Mouse (Mus musculus): ENCODE measurements around the gene Clps. TPM values are rescaled to one million over a fixed set of nuclear protein-coding genes. Genes with fewer than 3 reads are reported as not detected.
"Not testable (repeated sequence)": the region's sequence is repeated elsewhere in the genome, so short reads cannot be mapped to it uniquely, and the experiment has no call there.

Gene Clps
- polyA plus RNA-seq, 1 experiment, result not detected

DNA sequence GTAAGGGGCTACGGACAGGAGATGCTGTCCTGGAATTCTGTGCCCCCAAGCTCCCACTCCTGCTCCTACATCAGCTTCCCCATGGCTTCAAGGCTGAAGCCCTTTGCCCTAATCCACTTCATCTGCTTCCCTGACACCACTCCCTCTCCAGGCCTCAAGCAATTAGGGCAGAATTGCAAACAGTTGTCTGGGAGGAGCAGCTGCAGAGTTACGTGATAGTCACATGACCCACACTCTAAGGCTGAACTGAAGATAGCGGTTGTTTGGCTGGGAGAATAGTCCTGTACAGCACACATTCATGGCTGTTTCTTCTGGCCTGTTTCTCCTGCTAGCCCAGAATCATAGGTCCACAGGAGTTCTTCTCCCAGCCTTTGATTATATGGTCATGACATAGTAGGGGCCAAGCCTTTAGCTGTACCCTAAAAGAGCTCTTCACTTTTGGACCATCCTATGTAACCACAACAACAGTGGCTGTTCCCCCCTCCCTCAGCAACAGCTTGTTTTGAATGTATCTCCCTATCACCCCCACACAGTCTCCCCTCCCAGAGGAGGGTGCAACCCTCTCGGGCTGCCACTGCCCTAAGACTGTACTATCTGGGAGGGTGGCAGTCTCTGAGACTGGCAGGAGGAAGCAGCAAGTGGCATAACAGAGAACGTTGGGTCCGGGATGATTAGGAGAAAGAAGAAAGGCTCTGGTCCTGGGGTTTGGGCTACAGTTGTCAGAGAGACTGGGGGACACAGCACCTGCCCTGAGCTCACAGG lies 3.8 kb downstream of the Clps start:
- TF ChIP-seq FLI1 (IDR thresholded peaks at IDR 0.05; ENCODE audit: low read length) (no peak), GATA1 (IDR thresholded peaks at IDR 0.05; ENCODE audit: borderline replicate concordance, low read length) (no peak)
- Histone ChIP-seq H3K27me3 (replicated peaks) (peaks cover 56% of the 10 kb centered on the region), H3K36me3 (replicated peaks; ENCODE audit: low read length) (no peaks in the 10 kb centered on the region), H3K9me3 (no peaks in the 10 kb centered on the region), H3K4me1 (peaks cover 21% of the 10 kb centered on the region), H3K4me3 (replicated peaks) (peak overlapping the region; percentile 4)

DNA sequence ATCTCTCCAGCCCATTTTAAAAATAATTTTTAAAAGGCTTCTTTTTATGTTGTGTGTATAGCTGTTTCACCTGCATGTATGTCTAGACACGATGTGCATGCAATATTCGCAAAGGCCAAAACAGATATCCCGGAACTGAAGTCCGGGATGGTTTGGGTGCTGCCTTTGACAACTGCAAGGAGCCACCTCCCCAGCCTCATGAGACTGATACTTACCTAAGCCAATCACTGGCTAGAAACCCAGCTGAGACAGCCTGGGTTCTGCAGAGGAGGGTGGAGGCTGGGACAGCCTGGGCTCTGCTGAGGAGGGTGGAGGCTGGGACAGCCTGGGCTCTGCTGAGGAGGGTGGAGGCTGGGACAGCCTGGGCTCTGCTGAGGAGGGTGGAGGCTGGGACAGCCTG lies 6.5 kb downstream of the Clps start:
- peaks cover 58% of the 10 kb centered on the region for H3K27me3 ChIP-seq (replicated peaks)
- H3K9me3 ChIP-seq; H3K4me3 ChIP-seq (replicated peaks); H3K36me3 ChIP-seq (replicated peaks; ENCODE audit: low read length): not testable (repeated sequence)
- peaks cover 21% of the 10 kb centered on the region for H3K4me1 ChIP-seq

DNA sequence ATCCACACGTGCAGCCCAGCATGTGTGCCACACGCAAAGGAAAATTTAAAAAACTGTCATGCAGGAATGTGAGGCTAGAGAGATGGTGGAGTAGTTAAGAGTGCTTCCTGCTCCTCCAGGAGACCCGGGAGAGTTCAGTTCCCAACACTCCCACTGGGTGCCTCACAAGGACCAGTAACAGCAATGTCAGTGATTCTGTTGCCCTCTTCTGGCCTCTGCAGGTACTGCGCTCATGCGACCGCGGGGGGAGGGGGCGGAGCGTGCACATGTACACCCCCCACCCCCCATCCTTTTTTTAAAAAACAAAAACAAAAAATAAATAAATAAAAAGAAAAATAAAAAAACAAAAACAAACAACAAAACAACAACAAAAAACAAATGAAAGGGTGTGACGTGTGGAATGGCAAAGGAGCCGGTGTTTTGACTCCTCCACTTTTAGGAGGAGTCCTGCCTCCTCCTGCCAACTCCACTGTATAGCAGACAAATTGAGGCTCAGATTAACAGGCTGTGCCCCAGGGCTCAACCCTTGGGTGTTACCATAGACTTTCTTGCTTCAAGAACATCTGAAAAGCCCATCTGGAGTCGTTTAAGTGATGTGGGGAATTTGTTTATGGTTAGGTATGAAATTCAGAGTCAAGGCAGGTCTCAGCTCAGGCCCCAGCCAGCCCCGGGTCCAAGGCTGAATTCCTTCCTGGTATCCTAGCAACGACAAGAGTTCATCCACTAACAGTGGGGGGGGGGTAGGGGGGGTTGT lies 7.3 kb downstream of the Clps start:
- TF ChIP-seq FLI1 (IDR thresholded peaks at IDR 0.05; ENCODE audit: low read length) (no peak), GATA1 (IDR thresholded peaks at IDR 0.05; ENCODE audit: borderline replicate concordance, low read length) (no peak)
- peaks cover 21% of the 10 kb centered on the region for H3K4me1 ChIP-seq
- no peaks in the 10 kb centered on the region for H3K9me3 ChIP-seq
- H3K4me3 ChIP-seq (replicated peaks), result peak overlapping the region; percentile 14
- no peaks in the 10 kb centered on the region for H3K36me3 ChIP-seq (replicated peaks; ENCODE audit: low read length)
- peaks cover 59% of the 10 kb centered on the region for H3K27me3 ChIP-seq (replicated peaks)

DNA sequence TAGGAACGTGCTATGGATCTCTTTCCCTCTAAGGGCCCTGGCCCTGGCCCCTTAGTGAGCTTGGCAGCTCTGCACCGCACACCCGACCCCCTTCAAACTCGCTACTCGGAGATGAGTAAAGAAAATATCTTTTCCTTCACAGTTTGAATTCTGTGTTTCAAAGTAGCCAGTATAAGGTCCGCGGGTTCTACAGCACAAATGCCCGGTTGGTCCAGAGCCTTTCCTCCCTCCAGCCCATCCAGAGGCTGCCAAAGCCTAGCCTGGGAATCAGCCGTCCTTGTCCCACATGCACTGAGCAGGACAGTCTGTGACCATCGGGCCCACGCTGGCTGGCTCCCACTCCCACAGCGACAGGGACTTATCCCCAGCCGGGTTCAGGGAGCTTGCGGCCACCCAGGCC lies 11.5 kb downstream of the Clps start, which contains the start of gene Clpsl2:
TSS of gene Clpsl2 (plus strand) at position 301 of the 400 bp plus-strand sequence.
- Histone ChIP-seq H3K4me3 (replicated peaks) (no peak within 1 kb of the TSS), H3K36me3 (replicated peaks; ENCODE audit: low read length) (no peaks in the 10 kb centered on the region), H3K4me1 (peaks cover 9% of the 10 kb centered on the region), H3K9me3 (no peaks in the 10 kb centered on the region), H3K27me3 (replicated peaks) (peaks cover 52% of the 10 kb centered on the region)
- TF ChIP-seq FLI1 (IDR thresholded peaks at IDR 0.05; ENCODE audit: low read length) (no peak), GATA1 (IDR thresholded peaks at IDR 0.05; ENCODE audit: borderline replicate concordance, low read length) (no peak)

DNA sequence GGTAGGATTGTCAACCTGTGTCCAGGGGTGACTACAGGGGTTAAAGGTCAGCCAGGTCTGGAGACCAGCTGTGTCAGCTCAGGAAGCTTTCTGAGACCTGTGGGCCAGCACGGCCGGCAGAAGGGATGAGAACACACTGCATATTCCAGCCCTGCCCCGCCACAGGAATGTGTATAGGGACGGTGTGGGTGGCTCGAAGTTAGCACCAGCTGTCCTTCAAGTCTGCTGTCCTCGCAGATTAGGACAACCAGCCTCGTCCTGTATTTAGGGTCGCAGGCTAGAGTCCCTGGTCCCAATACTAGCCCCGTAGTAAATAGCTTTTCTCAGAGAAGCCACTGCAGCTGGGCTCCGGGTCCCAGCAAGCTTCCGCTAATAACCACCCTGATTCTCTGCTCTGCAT lies 12.0 kb downstream of the Clps start:
- Histone ChIP-seq H3K4me1 (peaks cover 9% of the 10 kb centered on the region), H3K36me3 (replicated peaks; ENCODE audit: low read length) (no peaks in the 10 kb centered on the region), H3K4me3 (replicated peaks) (no peak overlapping the region), H3K27me3 (replicated peaks) (peaks cover 52% of the 10 kb centered on the region), H3K9me3 (peaks cover 4% of the 10 kb centered on the region; the same call in 1 of the 2 replicates)
- no peak for TF ChIP-seq GATA1 (IDR thresholded peaks at IDR 0.05; ENCODE audit: borderline replicate concordance, low read length)
- no peak for TF ChIP-seq FLI1 (IDR thresholded peaks at IDR 0.05; ENCODE audit: low read length)

DNA sequence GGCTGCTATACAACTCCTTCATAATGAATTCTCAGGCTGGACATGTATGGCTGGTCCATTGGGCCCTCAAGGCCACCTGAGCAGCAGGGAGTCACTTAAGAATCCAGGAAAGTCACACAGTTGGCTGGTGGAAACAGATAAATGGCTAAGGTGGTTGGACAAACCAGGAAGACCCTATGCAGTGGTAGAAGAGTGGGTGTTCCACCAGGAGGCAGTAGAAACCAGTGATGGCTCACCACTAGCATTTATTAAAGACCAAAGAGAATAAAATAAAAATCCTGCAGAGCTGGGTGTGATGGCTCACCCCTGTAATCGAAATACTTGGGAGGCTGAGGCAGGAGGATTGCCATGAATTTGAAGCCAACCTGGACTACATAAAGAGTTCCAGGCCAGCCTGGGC lies 13.6 kb downstream of the Clps start:
- peaks cover 12% of the 10 kb centered on the region for H3K9me3 ChIP-seq
- H3K4me1 ChIP-seq, result no peaks in the 10 kb centered on the region
- peaks cover 46% of the 10 kb centered on the region for H3K27me3 ChIP-seq (replicated peaks)
- no peaks in the 10 kb centered on the region for H3K36me3 ChIP-seq (replicated peaks; ENCODE audit: low read length)
- TF ChIP-seq GATA1 (IDR thresholded peaks at IDR 0.05; ENCODE audit: borderline replicate concordance, low read length) (no peak), FLI1 (IDR thresholded peaks at IDR 0.05; ENCODE audit: low read length) (no peak)
- no peak overlapping the region for H3K4me3 ChIP-seq (replicated peaks)

DNA sequence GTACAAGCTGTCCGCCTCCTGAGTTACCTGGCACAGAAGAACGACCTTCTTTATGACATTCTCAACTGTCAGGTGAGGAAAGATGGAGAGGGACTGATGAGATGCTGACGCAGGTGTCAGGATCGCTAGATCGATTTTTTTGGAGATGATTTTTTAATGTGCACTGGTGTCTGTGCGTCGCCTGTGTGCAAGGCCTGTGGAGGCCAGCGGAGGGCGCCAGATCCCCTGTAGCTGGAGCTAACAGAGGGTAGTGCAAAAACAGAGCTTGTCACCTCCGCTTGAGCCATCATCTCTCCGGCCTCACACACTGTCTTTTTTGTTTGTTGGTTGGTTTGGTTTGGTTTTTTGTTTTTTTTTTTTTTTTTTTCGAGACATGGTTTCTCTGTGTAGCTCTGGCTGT lies 22.7 kb downstream of the Clps start:
- peaks cover 51% of the 10 kb centered on the region for H3K9me3 ChIP-seq
- TF ChIP-seq GATA1 (IDR thresholded peaks at IDR 0.05; ENCODE audit: borderline replicate concordance, low read length), result no peak
- TF ChIP-seq FLI1 (IDR thresholded peaks at IDR 0.05; ENCODE audit: low read length), result no peak

DNA sequence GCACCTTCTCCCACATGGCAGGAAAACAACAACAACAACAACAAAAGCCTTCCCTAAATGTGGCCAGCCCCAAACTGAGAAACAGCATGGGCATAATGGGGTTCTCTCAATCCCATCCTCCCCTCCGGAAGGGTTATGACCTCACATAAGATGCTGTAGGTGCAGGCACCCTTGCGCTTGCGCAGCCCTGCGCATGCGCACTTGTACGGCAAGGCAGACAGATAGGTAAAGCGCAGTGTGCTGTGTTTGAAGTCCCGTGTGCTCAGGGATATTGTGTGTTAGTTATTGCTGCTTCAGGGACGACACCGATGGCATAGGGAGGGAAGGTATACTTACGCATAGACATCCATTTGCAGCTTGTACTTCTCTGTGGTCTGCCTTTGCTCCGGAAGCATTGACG lies 27.2 kb downstream of the Clps start:
- peak overlapping the region; percentile 14 for H3K4me3 ChIP-seq (replicated peaks)
- TF ChIP-seq GATA1 (IDR thresholded peaks at IDR 0.05; ENCODE audit: borderline replicate concordance, low read length) (no peak), FLI1 (IDR thresholded peaks at IDR 0.05; ENCODE audit: low read length) (no peak)
- H3K4me1 ChIP-seq, result peaks cover 10% of the 10 kb centered on the region
- H3K9me3 ChIP-seq, result peaks cover 15% of the 10 kb centered on the region
- H3K27me3 ChIP-seq (replicated peaks), result peaks cover 48% of the 10 kb centered on the region
- no peaks in the 10 kb centered on the region for H3K36me3 ChIP-seq (replicated peaks; ENCODE audit: low read length)

More for the DNA sequence above, 22.7 kb downstream of the Clps start:
- Histone ChIP-seq H3K27me3 (replicated peaks) (peaks cover 31% of the 10 kb centered on the region), H3K4me3 (replicated peaks) (no peak overlapping the region), H3K4me1 (no peaks in the 10 kb centered on the region; the same call in 1 of the 2 replicates), H3K36me3 (replicated peaks; ENCODE audit: low read length) (no peaks in the 10 kb centered on the region)

DNA sequence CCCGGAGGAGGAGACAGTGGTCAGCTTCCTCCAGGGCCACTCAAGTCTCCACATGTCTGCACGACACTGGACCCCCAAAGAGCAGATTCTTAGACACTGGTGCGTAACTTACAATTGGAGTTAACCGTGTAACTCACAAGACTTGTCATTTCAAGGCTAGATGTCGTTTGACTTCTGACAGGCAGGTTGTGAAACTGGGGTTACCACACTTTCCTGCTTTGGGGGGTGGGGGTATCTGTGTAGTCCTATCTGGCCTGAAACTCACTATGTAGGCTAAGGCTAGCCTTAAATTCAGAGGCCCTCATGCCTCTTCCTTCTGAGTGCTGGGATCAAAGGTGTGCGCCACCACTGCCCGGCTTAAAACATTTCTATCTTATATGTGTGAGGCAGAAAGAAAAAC lies 28.0 kb downstream of the Clps start:
- Histone ChIP-seq H3K27me3 (replicated peaks) (peaks cover 43% of the 10 kb centered on the region), H3K4me3 (replicated peaks) (no peak overlapping the region), H3K4me1 (peaks cover 18% of the 10 kb centered on the region), H3K36me3 (replicated peaks; ENCODE audit: low read length) (no peaks in the 10 kb centered on the region), H3K9me3 (peaks cover 9% of the 10 kb centered on the region)
- TF ChIP-seq FLI1 (IDR thresholded peaks at IDR 0.05; ENCODE audit: low read length), result no peak
- no peak for TF ChIP-seq GATA1 (IDR thresholded peaks at IDR 0.05; ENCODE audit: borderline replicate concordance, low read length)

DNA sequence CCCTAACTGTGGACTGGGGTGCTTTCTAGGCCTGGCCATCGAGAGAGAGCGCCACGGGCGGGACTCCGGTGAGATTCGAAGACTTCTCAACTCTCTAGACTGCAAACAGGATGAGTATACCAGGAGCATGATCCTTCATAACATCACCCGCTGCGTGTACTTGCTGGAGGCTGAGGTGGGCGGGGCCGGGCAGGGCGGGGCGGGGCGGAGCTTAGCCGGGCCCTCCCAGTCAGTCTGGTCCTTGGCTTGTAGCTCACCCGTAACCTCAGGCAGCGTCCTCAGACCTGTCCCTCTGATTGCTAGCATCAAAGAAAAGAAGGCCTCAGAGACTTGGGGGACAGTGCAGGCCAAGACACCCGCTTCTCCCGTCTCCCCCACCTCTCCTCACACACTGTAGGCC lies 28.6 kb downstream of the Clps start:
- Histone ChIP-seq H3K27me3 (replicated peaks) (peaks cover 37% of the 10 kb centered on the region), H3K36me3 (replicated peaks; ENCODE audit: low read length) (no peaks in the 10 kb centered on the region), H3K4me1 (peaks cover 24% of the 10 kb centered on the region), H3K4me3 (replicated peaks) (no peak overlapping the region), H3K9me3 (peaks cover 3% of the 10 kb centered on the region)
- TF ChIP-seq FLI1 (IDR thresholded peaks at IDR 0.05; ENCODE audit: low read length) (no peak), GATA1 (IDR thresholded peaks at IDR 0.05; ENCODE audit: borderline replicate concordance, low read length) (no peak)

All from megakaryocyte, embryonic 14.5 days (primary cell).